Mouse (Mus musculus) lung, postnatal 0 days (tissue): ENCODE data around the gene Copb1.

Experiments
- CTCF ChIP-seq: IDR thresholded peaks from 2 replicates; pipeline ENCODE4 v1.5.1; 2016; ENCODE audit warnings: antibody characterized with exemption, mild to moderate bottlenecking
- EP300 ChIP-seq: IDR thresholded peaks from 2 replicates; pipeline ENCODE4 v1.6.1; 2016; ENCODE audit warnings: antibody characterized with exemption, mild to moderate bottlenecking, control low read depth

GRCm38 (mm10) chr7:114299247-114299646 is 44.7 kb upstream of the Copb1 start:
- TF ChIP-seq CTCF (no peak), EP300 (no peak)
